Mouse (Mus musculus): ENCODE measurements around the gene Gm28374. TPM values are rescaled to one million over a fixed set of nuclear protein-coding genes. Genes with fewer than 3 reads are reported as not detected.

Gm28374 gene
- polyA plus RNA-seq, 1 experiment from 2014 or later = 0.83 TPM

DNA sequence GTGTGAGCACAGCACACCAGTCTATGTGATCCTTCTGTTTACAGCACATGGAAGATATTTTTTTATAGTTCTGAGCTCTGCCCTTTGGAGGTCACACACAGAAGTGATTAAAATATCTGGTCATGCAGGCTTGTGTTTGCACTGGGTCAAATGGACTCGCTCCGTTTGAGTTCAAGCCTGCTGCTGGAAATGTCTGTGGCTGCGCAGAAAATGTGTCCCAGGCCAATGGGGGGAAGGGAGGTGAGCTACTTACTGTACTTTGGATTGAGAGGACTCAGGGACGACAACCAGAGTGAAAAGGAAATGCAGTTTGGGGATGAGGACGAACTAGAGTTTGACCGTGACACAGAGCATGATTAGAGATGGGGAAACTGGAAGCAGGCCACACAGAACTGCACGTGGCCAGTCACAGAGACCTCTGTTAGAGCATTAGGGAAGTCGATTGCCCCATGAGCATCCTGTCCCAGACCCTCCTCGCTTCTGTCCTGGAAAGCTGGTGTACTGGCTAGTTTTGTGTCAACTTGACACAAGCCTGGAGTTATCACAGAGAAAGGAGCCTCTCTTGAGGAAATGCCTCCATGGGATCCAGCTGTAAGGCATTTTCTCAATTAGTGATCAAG is 46.0 kb downstream of the Gm28374 start:
- Histone ChIP-seq H3K4me1 (no peaks in the 10 kb centered on the region), H3K27me3 (replicated peaks) (peaks cover 4% of the 10 kb centered on the region; the same call in 1 of the 2 replicates), H3K36me3 (no peaks in the 10 kb centered on the region), H3K9me3 (no peaks in the 10 kb centered on the region), H3K4me2 (no peak overlapping the region), H3K9ac (no peak overlapping the region), H3K27ac (replicated peaks) (no peak overlapping the region), H3K4me3 (no peak overlapping the region)
- no peak for ATAC-seq (ENCODE audit: extremely low read depth, insufficient number of reproducible peaks, low FRiP score, low TSS enrichment)
- 68% methylated on average over 9 of the region's 9 CpGs for WGBS

DNA sequence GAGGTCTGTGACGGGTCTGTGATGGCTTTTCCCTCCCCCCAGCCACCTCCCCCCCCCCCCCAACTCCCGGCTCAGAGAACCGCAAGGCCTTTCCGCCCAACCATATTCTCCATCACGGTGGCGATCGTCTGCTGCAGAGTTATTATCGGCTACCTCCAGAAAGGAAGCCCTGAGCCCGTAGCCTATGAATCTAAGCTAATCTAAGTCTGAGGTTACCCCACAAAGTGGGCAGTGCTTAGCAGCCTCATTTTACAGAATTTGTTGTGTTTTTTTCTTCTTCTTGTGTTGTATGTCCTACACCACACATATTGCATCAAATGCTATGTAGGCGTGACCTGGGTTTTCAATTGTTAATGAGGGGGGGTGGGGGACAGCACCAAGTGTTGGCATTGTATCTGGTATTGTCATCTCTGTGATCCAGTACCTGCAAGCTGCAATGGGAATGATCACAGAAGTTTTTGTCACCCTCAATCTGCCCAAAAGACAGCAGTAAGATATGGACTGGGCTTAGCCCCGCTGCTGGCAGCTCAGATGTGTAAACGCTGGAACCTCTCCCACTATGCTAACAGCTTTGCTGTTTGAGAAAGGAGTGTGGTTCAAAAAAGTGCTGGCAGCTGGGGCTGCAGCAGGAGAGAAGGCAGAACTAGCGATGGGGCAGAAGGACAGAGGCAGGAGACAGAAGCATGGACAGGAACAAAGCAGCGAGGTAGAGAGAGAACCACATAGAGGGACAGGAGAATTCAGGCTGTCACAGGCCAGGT is 51.4 kb downstream of the Gm28374 start:
- WGBS = 66% methylated on average over 14 of the region's 14 CpGs
- no peak overlapping the region for H3K4me2 ChIP-seq
- no peaks in the 10 kb centered on the region for H3K4me1 ChIP-seq
- H3K36me3 ChIP-seq = no peaks in the 10 kb centered on the region
- H3K27me3 ChIP-seq (replicated peaks) = peaks cover 8% of the 10 kb centered on the region; the same call in 1 of the 2 replicates
- no peak overlapping the region for H3K9ac ChIP-seq
- no peak overlapping the region for H3K27ac ChIP-seq (replicated peaks)
- H3K4me3 ChIP-seq = no peak overlapping the region
- ATAC-seq (ENCODE audit: extremely low read depth, insufficient number of reproducible peaks, low FRiP score, low TSS enrichment) = no peak
- H3K9me3 ChIP-seq = no peaks in the 10 kb centered on the region

DNA sequence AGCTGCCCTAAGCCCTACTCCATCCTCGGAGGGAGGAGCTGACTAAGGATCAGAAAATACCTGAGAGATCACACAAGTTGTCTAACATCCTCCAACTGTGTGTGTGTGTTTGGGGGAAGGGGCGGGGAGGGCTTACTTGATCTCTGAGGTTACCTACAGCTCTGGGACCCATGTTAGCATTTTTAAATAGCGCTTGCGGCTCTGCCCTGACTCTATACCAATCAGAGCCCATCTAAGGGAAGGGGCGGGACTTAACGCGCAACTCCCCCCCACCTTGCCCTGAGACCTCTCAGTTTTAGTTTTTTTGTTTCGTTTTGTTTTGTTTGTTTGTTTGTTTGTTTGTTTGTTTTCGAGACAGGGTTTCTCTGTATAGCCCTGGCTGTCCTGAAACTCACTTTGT is 52.6 kb downstream of the Gm28374 start:
- Histone ChIP-seq H3K4me2 (no peak overlapping the region), H3K4me1 (no peaks in the 10 kb centered on the region), H3K27me3 (replicated peaks) (peaks cover 8% of the 10 kb centered on the region; the same call in 1 of the 2 replicates), H3K4me3 (no peak overlapping the region), H3K9ac (no peak overlapping the region), H3K9me3 (no peaks in the 10 kb centered on the region), H3K36me3 (no peaks in the 10 kb centered on the region), H3K27ac (replicated peaks) (no peak overlapping the region)
- no peak for ATAC-seq (ENCODE audit: extremely low read depth, insufficient number of reproducible peaks, low FRiP score, low TSS enrichment)
- WGBS = 76% methylated on average over 9 of the region's 9 CpGs

DNA sequence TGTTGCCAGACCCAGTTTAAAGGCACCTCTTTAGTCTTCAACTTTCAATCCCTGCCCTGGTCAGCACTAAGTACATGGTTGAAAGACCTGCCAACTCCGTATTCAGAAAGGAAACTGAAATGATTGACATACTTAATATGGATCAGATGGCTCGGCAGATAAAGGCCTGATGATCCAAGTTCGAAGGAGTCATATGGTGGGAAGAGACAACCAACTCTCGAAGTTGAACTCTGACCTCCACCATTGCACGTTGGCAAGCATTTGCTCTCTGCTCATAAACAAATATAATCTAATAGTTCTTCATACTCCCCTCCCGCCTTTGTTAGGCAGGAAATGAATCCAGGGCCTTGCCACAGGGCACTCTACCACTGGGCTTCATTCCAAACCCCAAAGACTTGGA is 53.1 kb downstream of the Gm28374 start:
- Histone ChIP-seq H3K4me1 (no peaks in the 10 kb centered on the region), H3K9me3 (no peaks in the 10 kb centered on the region), H3K27me3 (replicated peaks) (peaks cover 8% of the 10 kb centered on the region; the same call in 1 of the 2 replicates), H3K36me3 (no peaks in the 10 kb centered on the region), H3K9ac (no peak overlapping the region), H3K4me3 (no peak overlapping the region), H3K27ac (replicated peaks) (no peak overlapping the region), H3K4me2 (no peak overlapping the region)
- ATAC-seq (ENCODE audit: extremely low read depth, insufficient number of reproducible peaks, low FRiP score, low TSS enrichment) = no peak
- WGBS = 78% methylated on average over 6 of the region's 6 CpGs

Small RNA genes within 50 kb of the gene (microRNA-seq; reads per million reads assigned to microRNA genes)
- gene Mir6988 = 0.82 reads per million

Other genes starting within 250 kb of the Gm28374 start
- 27.4 and 29.0 TPM in 2 replicates for gene Frmd8, start 207.0 kb downstream of the Gm28374 start, polyA plus RNA-seq (2015; fragmentation: Nextera tagmentation; extraction: Ambion mirVana)
- 3.7 and 4.2 TPM in 2 replicates for gene Slc25a45, start 204.4 kb downstream of the Gm28374 start, polyA plus RNA-seq (2015; fragmentation: Nextera tagmentation; extraction: Ambion mirVana)
- gene Tigd3, start 188.1 kb downstream of the Gm28374 start, polyA plus RNA-seq (2015; fragmentation: Nextera tagmentation; extraction: Ambion mirVana) = 1.9 and 2.0 TPM in 2 replicates
- 98.1 and 104 TPM in 2 replicates for gene Dpf2, start 169.2 kb downstream of the Gm28374 start, polyA plus RNA-seq (2015; fragmentation: Nextera tagmentation; extraction: Ambion mirVana)
- 8.9 and 9.3 TPM in 2 replicates for gene Cdc42ep2, start 157.4 kb downstream of the Gm28374 start, polyA plus RNA-seq (2015; fragmentation: Nextera tagmentation; extraction: Ambion mirVana)
- gene Pola2, start 118.1 kb downstream of the Gm28374 start, polyA plus RNA-seq (2015; fragmentation: Nextera tagmentation; extraction: Ambion mirVana) = 47.2 and 49.5 TPM in 2 replicates
- gene Slc22a20, start 96.1 kb downstream of the Gm28374 start, polyA plus RNA-seq (2015; fragmentation: Nextera tagmentation; extraction: Ambion mirVana) = not detected in 2 replicates
- 5.3 and 6.0 TPM in 2 replicates for gene Capn1, start 66.4 kb downstream of the Gm28374 start, polyA plus RNA-seq (2015; fragmentation: Nextera tagmentation; extraction: Ambion mirVana)
- gene Syvn1, start 35.7 kb downstream of the Gm28374 start, polyA plus RNA-seq (2015; fragmentation: Nextera tagmentation; extraction: Ambion mirVana) = 17.6 and 18.6 TPM in 2 replicates
- 59.8 and 66.3 TPM in 2 replicates for gene Mrpl49, start 24.5 kb downstream of the Gm28374 start, polyA plus RNA-seq (2015; fragmentation: Nextera tagmentation; extraction: Ambion mirVana)
- 467 and 540 TPM in 2 replicates for gene Fau, start 24.4 kb downstream of the Gm28374 start, polyA plus RNA-seq (2015; fragmentation: Nextera tagmentation; extraction: Ambion mirVana)
- gene Znhit2, start 21.1 kb downstream of the Gm28374 start, polyA plus RNA-seq (2015; fragmentation: Nextera tagmentation; extraction: Ambion mirVana) = 21.1 and 23.1 TPM in 2 replicates
- gene Tm7sf2, start 13.9 kb downstream of the Gm28374 start, polyA plus RNA-seq (2015; fragmentation: Nextera tagmentation; extraction: Ambion mirVana) = 7.8 and 8.0 TPM in 2 replicates
- gene Vps51, start 5.0 kb downstream of the Gm28374 start, polyA plus RNA-seq (2015; fragmentation: Nextera tagmentation; extraction: Ambion mirVana) = 48.1 and 48.4 TPM in 2 replicates
- gene Tmem262, start 2.2 kb downstream of the Gm28374 start, polyA plus RNA-seq (2015; fragmentation: Nextera tagmentation; extraction: Ambion mirVana) = not detected in 2 replicates
- gene Zfpl1, start 2.7 kb upstream of the Gm28374 start, polyA plus RNA-seq (2015; fragmentation: Nextera tagmentation; extraction: Ambion mirVana) = 50.7 and 53.7 TPM in 2 replicates
- 27.4 and 27.6 TPM in 2 replicates for gene Cdca5, start 2.7 kb upstream of the Gm28374 start, polyA plus RNA-seq (2015; fragmentation: Nextera tagmentation; extraction: Ambion mirVana)
- 0.20 and 0.28 TPM in 2 replicates for gene AC131692.1, start 12.2 kb upstream of the Gm28374 start, polyA plus RNA-seq (2015; fragmentation: Nextera tagmentation; extraction: Ambion mirVana)
- gene Naaladl1, start 23.5 kb upstream of the Gm28374 start, polyA plus RNA-seq (2015; fragmentation: Nextera tagmentation; extraction: Ambion mirVana) = 0.09 and 0.24 TPM in 2 replicates
- gene Sac3d1, start 36.4 kb upstream of the Gm28374 start, polyA plus RNA-seq (2015; fragmentation: Nextera tagmentation; extraction: Ambion mirVana) = 30.8 and 33.0 TPM in 2 replicates
- 21.0 and 23.9 TPM in 2 replicates for gene Snx15, start 46.0 kb upstream of the Gm28374 start, polyA plus RNA-seq (2015; fragmentation: Nextera tagmentation; extraction: Ambion mirVana)
- gene Batf2, start 58.7 kb upstream of the Gm28374 start, polyA plus RNA-seq (2015; fragmentation: Nextera tagmentation; extraction: Ambion mirVana) = not detected in 2 replicates
- gene Arl2, start 59.3 kb upstream of the Gm28374 start, polyA plus RNA-seq (2015; fragmentation: Nextera tagmentation; extraction: Ambion mirVana) = 83.0 and 85.6 TPM in 2 replicates
- not detected in 2 replicates for gene Majin, start 102.1 kb upstream of the Gm28374 start, polyA plus RNA-seq (2015; fragmentation: Nextera tagmentation; extraction: Ambion mirVana)
- 0.34 TPM in 1 of 2 replicates, not detected in the other for gene Gpha2, start 144.1 kb upstream of the Gm28374 start, polyA plus RNA-seq (2015; fragmentation: Nextera tagmentation; extraction: Ambion mirVana)
- gene Ppp2r5b, start 153.6 kb upstream of the Gm28374 start, polyA plus RNA-seq (2015; fragmentation: Nextera tagmentation; extraction: Ambion mirVana) = 20.7 and 21.2 TPM in 2 replicates
- gene Atg2a, start 159.4 kb upstream of the Gm28374 start, polyA plus RNA-seq (2015; fragmentation: Nextera tagmentation; extraction: Ambion mirVana) = 6.5 and 7.1 TPM in 2 replicates
- gene Ehd1, start 194.5 kb upstream of the Gm28374 start, polyA plus RNA-seq (2015; fragmentation: Nextera tagmentation; extraction: Ambion mirVana) = 70.0 and 72.4 TPM in 2 replicates
- 0.45 and 0.60 TPM in 2 replicates for gene Cdc42bpg, start 224.2 kb upstream of the Gm28374 start, polyA plus RNA-seq (2015; fragmentation: Nextera tagmentation; extraction: Ambion mirVana)

Measured in heart, embryonic 13.5 days (tissue).